Mouse (Mus musculus) brain, embryonic 14.5 days (tissue): Measurements from ENCODE around the gene Xylt1.

Experiments
- CTCF ChIP-seq: fragments of 200-500 bp; IDR thresholded peaks from 2 replicates; pipeline ENCODE4 v1.5.1; 2012; ENCODE audit warnings: inconsistent platforms, mild to moderate bottlenecking, moderate library complexity, borderline replicate concordance; ENCODE audit not compliant: insufficient read depth, insufficient read length; ENCODE audit errors: extremely low read depth
- POLR2A ChIP-seq: fragments of 200-500 bp; IDR thresholded peaks from 2 replicates; pipeline ENCODE4 v1.6.1; 2012; ENCODE audit warnings: mild to moderate bottlenecking, inconsistent platforms, borderline replicate concordance; ENCODE audit not compliant: poor library complexity, insufficient read depth, insufficient read length, severe bottlenecking; ENCODE audit errors: extremely low read depth

DNA sequence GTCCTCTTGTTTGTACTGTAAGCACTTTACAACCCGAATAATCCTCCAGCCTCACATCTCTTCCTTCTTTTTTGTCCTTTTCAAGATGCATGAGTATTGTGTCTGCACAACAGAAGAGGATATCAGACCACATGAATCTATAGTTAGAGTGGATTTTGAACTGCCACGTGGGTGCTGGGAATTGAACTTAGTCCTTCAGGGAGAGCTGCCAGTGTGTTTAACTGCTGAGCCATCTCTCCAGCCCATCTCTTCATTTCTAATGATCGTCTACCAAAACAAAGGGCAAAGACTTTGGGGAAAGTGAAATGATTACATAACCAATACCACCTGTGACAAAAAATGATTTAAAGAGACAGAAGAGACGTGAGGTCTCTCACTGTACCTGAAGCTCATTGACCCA lies 5.6 kb downstream of the Xylt1 start:
- TF ChIP-seq CTCF (no peak), POLR2A (no peak)
